Comparison of ENCODE assay signal across 14 mouse cellular contexts in the genomic region with DNA sequence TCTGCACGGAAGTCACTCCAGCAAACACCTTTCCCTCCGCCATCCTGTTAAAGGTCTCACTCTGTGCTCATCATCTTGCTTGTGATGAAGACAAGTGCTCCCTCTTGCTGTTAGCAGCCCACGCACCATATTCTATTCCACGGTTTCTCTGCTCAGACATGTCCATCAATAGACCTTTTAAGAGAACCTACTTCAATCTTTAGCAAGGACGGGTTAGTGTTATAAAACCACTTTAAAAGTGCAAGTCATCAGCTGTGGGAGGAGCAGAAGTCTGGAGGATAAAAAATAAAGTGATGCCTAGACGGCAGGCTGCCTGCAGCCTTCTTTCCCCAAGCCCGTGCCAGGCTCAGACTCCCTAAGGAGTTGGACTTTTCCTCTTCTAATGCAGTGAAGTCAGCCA.
"Had no signal": no experiment of that assay in that cellular context is flagged by ENCODE, and none has a peak within 500 bp of the region (broad histone marks: within the 10 kb centered on the region; RNA-seq: fewer than 3 reads in every experiment).

No protein-coding gene starts in this region.

- H3K27me3 ChIP-seq: limb, embryonic 12.5 days; liver, embryonic 13.5 days; lung, embryonic 15.5 days; midbrain, embryonic 13.5 days had no signal

- H3K9ac ChIP-seq: limb, embryonic 12.5 days; liver, embryonic 13.5 days; liver, postnatal 0 days; lung, embryonic 15.5 days; midbrain, embryonic 13.5 days had no signal

- DNase-seq: kidney, adult 8-10 months; kidney, postnatal 36 days; liver; liver, embryonic 13.5 days; liver, postnatal 0 days; lung, postnatal 14 days; thymus, adult 18-20 months; thymus, postnatal 14 days had no signal

- H3K27ac ChIP-seq: kidney, postnatal 0 days; limb, embryonic 12.5 days; liver, embryonic 13.5 days; lung, embryonic 15.5 days; midbrain, embryonic 13.5 days; stomach, postnatal 0 days had no signal

- H3K4me2 ChIP-seq: limb, embryonic 12.5 days; liver, embryonic 13.5 days; lung, embryonic 15.5 days; midbrain, embryonic 13.5 days had no signal

- H3K4me3 ChIP-seq: limb, embryonic 12.5 days; liver, embryonic 13.5 days; lung, embryonic 15.5 days; midbrain, embryonic 13.5 days; myocyte had no signal

- H3K9me3 ChIP-seq: limb, embryonic 12.5 days; liver, embryonic 13.5 days; lung, embryonic 15.5 days; midbrain, embryonic 13.5 days had no signal

- ATAC-seq: liver, postnatal 0 days; midbrain, embryonic 13.5 days had no signal

- H3K4me1 ChIP-seq: liver, embryonic 13.5 days had no signal
